Mouse (Mus musculus): ENCODE measurements around the gene Tfap2a. TPM values are rescaled to one million over a fixed set of nuclear protein-coding genes. Genes with fewer than 3 reads are reported as not detected.

The Tfap2a gene
- total RNA-seq (2014; rRNA removed; ENCODE audit: low replicate concordance) = 0.69 TPM in 1 of 2 replicates, not detected in the other
- not detected in 2 replicates for polyA plus RNA-seq (2015; fragmentation: Nextera tagmentation; extraction: Ambion mirVana)

- Histone ChIP-seq H3K4me3 (ENCODE audit: low read depth, low read length) (no peak within 1 kb of the TSS), H3K4me2 (ENCODE audit: low read depth, low read length) (no peak within 1 kb of the TSS), H3K36me3 (replicated peaks; ENCODE audit: control insufficient read depth, insufficient read depth, low read length) (no peaks in the 10 kb centered on the region), H3K27me3 (ENCODE audit: control insufficient read depth, insufficient read depth, low read length) (peaks cover 100% of the 10 kb centered on the region), H3K9ac (replicated peaks; ENCODE audit: low read depth, low read length) (no peak within 1 kb of the TSS), H3K9me3 (replicated peaks; ENCODE audit: control insufficient read depth, low read length) (no peaks in the 10 kb centered on the region), H3K27ac (ENCODE audit: low read depth) (no peak within 1 kb of the TSS), H3K4me1 (ENCODE audit: control insufficient read depth, insufficient read depth) (no peaks in the 10 kb centered on the region)
- 1% methylated on average over 30 of the region's 30 CpGs for WGBS
- no peak for ATAC-seq (ENCODE audit: insufficient read depth, low read depth)
- TF ChIP-seq EP300 (IDR thresholded peaks at IDR 0.05; ENCODE audit: low read depth) (no peak), CTCF (IDR thresholded peaks at IDR 0.05; ENCODE audit: low read depth) (no peak)
- no peak for DNase-seq (ENCODE audit: low spot score)
Observed at GRCm38 (mm10) chr13:40738196-40738880, at the start of gene Tfap2a. Gene Tfap2a, minus strand, starts transcription at chr13:40738376.

- Histone ChIP-seq H3K36me3 (replicated peaks; ENCODE audit: control insufficient read depth, insufficient read depth, low read length) (no peaks in the 10 kb centered on the region), H3K4me1 (ENCODE audit: control insufficient read depth, insufficient read depth) (no peaks in the 10 kb centered on the region), H3K9ac (replicated peaks; ENCODE audit: low read depth, low read length) (no peak overlapping the region), H3K4me3 (ENCODE audit: low read depth, low read length) (no peak overlapping the region), H3K4me2 (ENCODE audit: low read depth, low read length) (no peak overlapping the region), H3K9me3 (replicated peaks; ENCODE audit: control insufficient read depth, low read length) (no peaks in the 10 kb centered on the region), H3K27me3 (ENCODE audit: control insufficient read depth, insufficient read depth, low read length) (no peaks in the 10 kb centered on the region), H3K27ac (ENCODE audit: low read depth) (no peak overlapping the region)
- ATAC-seq (ENCODE audit: insufficient read depth, low read depth) (no peak), DNase-seq (ENCODE audit: low spot score) (peak; percentile 26)
- TF ChIP-seq CTCF (IDR thresholded peaks at IDR 0.05; ENCODE audit: low read depth) (peak; percentile 72), EP300 (IDR thresholded peaks at IDR 0.05; ENCODE audit: low read depth) (no peak)
- 39% methylated on average over 8 of the region's 8 CpGs for WGBS
Observed at GRCm38 (mm10) chr13:40784202-40784771, 46.1 kb upstream of the Tfap2a start.

- ATAC-seq (ENCODE audit: insufficient read depth, low read depth) (no peak), DNase-seq (ENCODE audit: low spot score) (no peak)
- Histone ChIP-seq H3K27ac (ENCODE audit: low read depth) (no peak overlapping the region), H3K4me3 (ENCODE audit: low read depth, low read length) (no peak overlapping the region), H3K36me3 (replicated peaks; ENCODE audit: control insufficient read depth, insufficient read depth, low read length) (no peaks in the 10 kb centered on the region), H3K9ac (replicated peaks; ENCODE audit: low read depth, low read length) (no peak overlapping the region), H3K9me3 (replicated peaks; ENCODE audit: control insufficient read depth, low read length) (no peaks in the 10 kb centered on the region), H3K4me2 (ENCODE audit: low read depth, low read length) (no peak overlapping the region), H3K27me3 (ENCODE audit: control insufficient read depth, insufficient read depth, low read length) (no peaks in the 10 kb centered on the region), H3K4me1 (ENCODE audit: control insufficient read depth, insufficient read depth) (no peaks in the 10 kb centered on the region)
- peak; percentile 33 for TF ChIP-seq CTCF (IDR thresholded peaks at IDR 0.05; ENCODE audit: low read depth)
- TF ChIP-seq EP300 (IDR thresholded peaks at IDR 0.05; ENCODE audit: low read depth) = no peak
Observed at GRCm38 (mm10) chr13:40757995-40758394, 19.8 kb upstream of the Tfap2a start.

GRCm38 (mm10) chr13:40756356-40756755, 18.2 kb upstream of the Tfap2a start:
- DNase-seq (ENCODE audit: low spot score) (no peak), ATAC-seq (ENCODE audit: insufficient read depth, low read depth) (no peak)
- Histone ChIP-seq H3K9ac (replicated peaks; ENCODE audit: low read depth, low read length) (no peak overlapping the region), H3K4me2 (ENCODE audit: low read depth, low read length) (no peak overlapping the region), H3K4me3 (ENCODE audit: low read depth, low read length) (no peak overlapping the region), H3K4me1 (ENCODE audit: control insufficient read depth, insufficient read depth) (no peaks in the 10 kb centered on the region), H3K27me3 (ENCODE audit: control insufficient read depth, insufficient read depth, low read length) (no peaks in the 10 kb centered on the region), H3K36me3 (replicated peaks; ENCODE audit: control insufficient read depth, insufficient read depth, low read length) (no peaks in the 10 kb centered on the region), H3K27ac (ENCODE audit: low read depth) (no peak overlapping the region), H3K9me3 (replicated peaks; ENCODE audit: control insufficient read depth, low read length) (no peaks in the 10 kb centered on the region)
- 55% methylated on average over 7 of the region's 7 CpGs for WGBS
- TF ChIP-seq CTCF (IDR thresholded peaks at IDR 0.05; ENCODE audit: low read depth) (no peak), EP300 (IDR thresholded peaks at IDR 0.05; ENCODE audit: low read depth) (no peak)

- Histone ChIP-seq H3K9ac (replicated peaks; ENCODE audit: low read depth, low read length) (no peak overlapping the region), H3K4me2 (ENCODE audit: low read depth, low read length) (no peak overlapping the region), H3K27me3 (ENCODE audit: control insufficient read depth, insufficient read depth, low read length) (no peaks in the 10 kb centered on the region), H3K4me3 (ENCODE audit: low read depth, low read length) (no peak overlapping the region), H3K9me3 (replicated peaks; ENCODE audit: control insufficient read depth, low read length) (no peaks in the 10 kb centered on the region), H3K36me3 (replicated peaks; ENCODE audit: control insufficient read depth, insufficient read depth, low read length) (no peaks in the 10 kb centered on the region), H3K27ac (ENCODE audit: low read depth) (no peak overlapping the region), H3K4me1 (ENCODE audit: control insufficient read depth, insufficient read depth) (0 out of 2 replicates have a peak, but pooled peaks cover 3% of the 10 kb centered on the region)
- DNase-seq (ENCODE audit: low spot score) (no peak), ATAC-seq (ENCODE audit: insufficient read depth, low read depth) (no peak)
- WGBS = 90% methylated on average over 10 of the region's 10 CpGs
- TF ChIP-seq CTCF (IDR thresholded peaks at IDR 0.05; ENCODE audit: low read depth) (no peak), EP300 (IDR thresholded peaks at IDR 0.05; ENCODE audit: low read depth) (no peak)
Observed at GRCm38 (mm10) chr13:40754091-40754490, 15.9 kb upstream of the Tfap2a start.

Data from heart, postnatal 0 days (tissue).